ENCODE assay signal across 7 mouse cellular contexts in genomic region chr6:81923523-81924142, GRCm38 (mm10). TPM values are rescaled to one million over a fixed set of nuclear protein-coding genes. Genes with fewer than 3 reads are reported as not detected.
DNase-seq lines count a peak whose midpoint lies in the region; ATAC-seq and TF ChIP-seq lines count a peak whose summit lies in the region.

Gcfc2 (plus strand) TSS chr6:81923669.

- intact Hi-C loops in left cerebral cortex, postnatal 4 days (cut with DNase I): loop anchor here (10.0 kb wide), 1 partner anchor 79 kb away; no protein-coding TSS in a partner anchor

- H3K4me3 ChIP-seq in intestine, postnatal 0 days (ENCODE audit: low read depth, low read length): peak within 1 kb of the TSS; percentile 67
- H3K4me3 ChIP-seq in midbrain, embryonic 12.5 days: peak within 1 kb of the TSS; percentile 89
- H3K4me3 ChIP-seq in small intestine, adult 2 months (ENCODE audit: low read depth, low read length): peak within 1 kb of the TSS; percentile 98

- H3K9ac ChIP-seq in intestine, postnatal 0 days (ENCODE audit: low read depth, low read length): peak within 1 kb of the TSS; percentile 76
- H3K9ac ChIP-seq in midbrain, embryonic 12.5 days (replicated peaks): peak within 1 kb of the TSS; percentile 95

- H3K4me2 ChIP-seq in intestine, postnatal 0 days (replicated peaks; ENCODE audit: low read depth): peak within 1 kb of the TSS; percentile 83
- H3K4me2 ChIP-seq in midbrain, embryonic 12.5 days (replicated peaks): peak within 1 kb of the TSS; percentile 71

- no peaks in the 10 kb centered on the region for H3K4me1 ChIP-seq in intestine, postnatal 0 days (replicated peaks; ENCODE audit: control insufficient read depth, insufficient read depth, low read length)
- H3K4me1 ChIP-seq in midbrain, embryonic 12.5 days: peaks cover 12% of the 10 kb centered on the region
- H3K4me1 ChIP-seq in small intestine, adult 2 months (ENCODE audit: control insufficient read depth, insufficient read depth, insufficient read length, low read length): 0 out of 2 replicates have a peak, but pooled peaks cover 2% of the 10 kb centered on the region

- TF ChIP-seq POLR2A in small intestine, adult 2 months (IDR thresholded peaks at IDR 0.05; ENCODE audit: low read depth, low read length): peak; percentile 70

- H3K27me3 ChIP-seq in intestine, postnatal 0 days (replicated peaks; ENCODE audit: control insufficient read depth, insufficient read depth, low read length): no peaks in the 10 kb centered on the region
- no peaks in the 10 kb centered on the region for H3K27me3 ChIP-seq in midbrain, embryonic 12.5 days
- H3K27me3 ChIP-seq in small intestine, adult 2 months (ENCODE audit: control insufficient read depth, insufficient read depth, low read length): no peaks in the 10 kb centered on the region

- peaks cover 19% of the 10 kb centered on the region for H3K36me3 ChIP-seq in intestine, postnatal 0 days (ENCODE audit: control insufficient read depth, insufficient read depth)
- H3K36me3 ChIP-seq in midbrain, embryonic 12.5 days: peaks cover 29% of the 10 kb centered on the region
- peaks cover 5% of the 10 kb centered on the region; the same call in 1 of the 2 replicates for H3K36me3 ChIP-seq in small intestine, adult 2 months (ENCODE audit: control insufficient read depth, insufficient read depth, low read length)

- peak; percentile 91 for ATAC-seq in intestine, postnatal 0 days
- peak; percentile 94 for ATAC-seq in midbrain, embryonic 12.5 days (ENCODE audit: low FRiP score, low read depth)

- peak within 1 kb of the TSS; percentile 72 for H3K27ac ChIP-seq in intestine, postnatal 0 days (ENCODE audit: low read depth, low read length)
- 0 out of 2 replicates have a peak within 1 kb of the TSS, but pooled peaks have one; percentile 35 for H3K27ac ChIP-seq in midbrain, embryonic 12.5 days (replicated peaks)
- peak within 1 kb of the TSS; percentile 37; the same call in 1 of the 2 replicates for H3K27ac ChIP-seq in small intestine, adult 2 months (ENCODE audit: insufficient read depth, low read depth, low read length)

- DNase-seq in adrenal gland, adult 8-10 months: peak; percentile 90
- DNase-seq in embryo, embryonic 9.5 days (ENCODE audit: extremely low spot score): peak; percentile 93
- DNase-seq in gonadal fat pad, adult 2 months (ENCODE audit: low read depth): peak; percentile 17
- peak; percentile 96 for DNase-seq in left cerebral cortex, postnatal 4 days

- TF ChIP-seq CTCF in intestine, postnatal 0 days (IDR thresholded peaks at IDR 0.05; ENCODE audit: low read depth): no peak
- no peak for TF ChIP-seq CTCF in small intestine, adult 2 months (IDR thresholded peaks at IDR 0.05; ENCODE audit: extremely low read depth, insufficient read length, insufficient replicate concordance, low read depth, low read length)

- WGBS in intestine, postnatal 0 days: under 1% methylated on average over 56 of the region's 56 CpGs
- under 1% methylated on average over 56 of the region's 56 CpGs for WGBS in midbrain, embryonic 12.5 days
- WGBS in small intestine, adult 2 months: under 1% methylated on average over 56 of the region's 56 CpGs

- no peaks in the 10 kb centered on the region for H3K9me3 ChIP-seq in intestine, postnatal 0 days (ENCODE audit: control insufficient read depth)
- no peaks in the 10 kb centered on the region for H3K9me3 ChIP-seq in midbrain, embryonic 12.5 days

RNA-seq across cellular contexts. Expression of gene Gcfc2, which starts in this region (rescaled TPM):
- total RNA-seq in adrenal gland, adult 8-10 months (2022): 10 to 100 TPM in 2 of 4 experiments, 1 to 10 TPM in 2; 6.5 to 22.9 (median 14.0) TPM
- 3.5 and 4.6 TPM in 2 replicates for polyA plus RNA-seq in gonadal fat pad, adult 2 months (2012; rRNA removed)
- polyA plus RNA-seq in intestine, postnatal 0 days (2015; fragmentation: Nextera tagmentation; extraction: Ambion mirVana): 2.1 and 2.9 TPM in 2 replicates
- 10 to 100 TPM; 17.4 to 19.4 TPM for total RNA-seq in left cerebral cortex, postnatal 4 days (2021)
- polyA plus RNA-seq in midbrain, embryonic 12.5 days (2016; fragmentation: Nextera tagmentation; extraction: Ambion mirVana): 14.9 and 17.0 TPM in 2 replicates
- polyA plus RNA-seq in small intestine, adult 2 months (2012; rRNA removed): 0.72 and 1.0 TPM in 2 replicates

Comparison
In these comparisons a context has a peak if more than half of its experiments do, and no peak if none do; other contexts are left out.
1. Peak in every context shown above with its lines: DNase-seq, ATAC-seq, H3K4me3 ChIP-seq and H3K27ac ChIP-seq.
2. DNase-seq: peak in every context shown above with its lines; median percentile 96 in left cerebral cortex, postnatal 4 days; 93 in embryo, embryonic 9.5 days; 90 in adrenal gland, adult 8-10 months; 17 in gonadal fat pad, adult 2 months.